Mouse (Mus musculus) bone marrow, adult 2 months (tissue): Measurements from ENCODE around the gene Ankrd2. TPM values are rescaled to one million over a fixed set of nuclear protein-coding genes. Genes with fewer than 3 reads are reported as not detected.
A peak's percentile ranks its signal among the peaks of the same experiment; 100 is the strongest.

Source experiments
- H3K27ac ChIP-seq: fragments of 200-500 bp; 2 replicates; pipeline ENCODE4 v1.5.1; 2012; ENCODE audit warnings: low read depth, mild to moderate bottlenecking, control low read depth, inconsistent platforms, low read length; ENCODE audit not compliant: control insufficient read depth, poor library complexity, insufficient read depth
- H3K4me1 ChIP-seq: fragments of 200-500 bp; 2 replicates; pipeline ENCODE4 v1.6.1; 2011; ENCODE audit warnings: low read length; ENCODE audit not compliant: control insufficient read depth, insufficient read depth
- H3K4me3 ChIP-seq: fragments of 200-500 bp; replicated peaks from 2 replicates; pipeline ENCODE3; 2011; ENCODE audit warnings: mild to moderate bottlenecking, low read depth, low read length, control low read depth; ENCODE audit not compliant: control insufficient read depth
- CTCF ChIP-seq: fragments of 200-500 bp; IDR thresholded peaks from 2 replicates; pipeline ENCODE4 v1.5.1; 2011; ENCODE audit warnings: low read length, control low read depth; ENCODE audit not compliant: control insufficient read depth, insufficient read depth
- POLR2A ChIP-seq: fragments of 200-500 bp; IDR thresholded peaks from 2 replicates; pipeline ENCODE4 v1.6.1; 2011; ENCODE audit warnings: low read depth, mild to moderate bottlenecking, control low read depth, low read length, borderline replicate concordance; ENCODE audit not compliant: control insufficient read depth
- WGBS: fragments of 180-500 bp; shearing (Covaris S2); methylation state at CpG from one replicate; pipeline ENCODE4 v1.1.7; 2018; 5-methylcytosine and 5-hydroxymethylcytosine counted together
- polyA plus RNA-seq: library from polyadenylated mRNA; stranded (reverse); fragments of >200 nt; gene quantifications from 2 replicates; pipeline ENCODE4 v1.2.4, GENCODE M21; 2011; ENCODE audit warnings: low replicate concordance; ENCODE audit not compliant: missing spikeins, insufficient read depth, insufficient read length

The Ankrd2 gene
- polyA plus RNA-seq, 1 experiment: not detected

GRCm38 (mm10) chr19:42019011-42019522 lies 16.7 kb upstream of the Ankrd2 start:
- TF ChIP-seq POLR2A (no peak), CTCF (no peak)
- 33% methylated on average over 4 of the region's 4 CpGs for WGBS
- peaks cover 1% of the 10 kb centered on the region for H3K4me1 ChIP-seq
- no peak overlapping the region for H3K27ac ChIP-seq
- no peak overlapping the region for H3K4me3 ChIP-seq

- 82% methylated on average over 10 of the region's 10 CpGs for WGBS
- Histone ChIP-seq H3K4me1 (peaks cover 1% of the 10 kb centered on the region), H3K4me3 (no peak overlapping the region), H3K27ac (no peak overlapping the region)
- TF ChIP-seq POLR2A: no peak
- TF ChIP-seq CTCF: no peak
Observed at GRCm38 (mm10) chr19:42021681-42022541, 13.9 kb upstream of the Ankrd2 start.

GRCm38 (mm10) chr19:42022542-42022848 lies 13.3 kb upstream of the Ankrd2 start:
- Histone ChIP-seq H3K4me3 (no peak overlapping the region), H3K27ac (no peak overlapping the region), H3K4me1 (peaks cover 1% of the 10 kb centered on the region)
- 70% methylated on average over 2 of the region's 2 CpGs for WGBS
- TF ChIP-seq POLR2A (no peak), CTCF (no peak)

GRCm38 (mm10) chr19:42026158-42026557 lies 9.6 kb upstream of the Ankrd2 start:
- TF ChIP-seq POLR2A: no peak
- peak; percentile 99 for TF ChIP-seq CTCF
- H3K4me3 ChIP-seq: no peak overlapping the region
- 6% methylated on average over 5 of the region's 5 CpGs for WGBS
- no peak overlapping the region for H3K27ac ChIP-seq
- no peaks in the 10 kb centered on the region; the same call in 1 of the 2 replicates for H3K4me1 ChIP-seq

GRCm38 (mm10) chr19:42031112-42031511 lies 4.7 kb upstream of the Ankrd2 start:
- Histone ChIP-seq H3K4me1 (no peaks in the 10 kb centered on the region), H3K4me3 (no peak overlapping the region), H3K27ac (no peak overlapping the region)
- WGBS: 88% methylated on average over 5 of the region's 5 CpGs
- no peak for TF ChIP-seq POLR2A
- TF ChIP-seq CTCF: no peak

GRCm38 (mm10) chr19:42033611-42034010 lies 2.2 kb upstream of the Ankrd2 start:
- TF ChIP-seq POLR2A (no peak), CTCF (no peak)
- H3K27ac ChIP-seq: no peak overlapping the region
- WGBS: 84% methylated on average over 14 of the region's 14 CpGs
- H3K4me3 ChIP-seq: no peak overlapping the region
- no peaks in the 10 kb centered on the region for H3K4me1 ChIP-seq

GRCm38 (mm10) chr19:42034146-42034775 lies 1.5 kb upstream of the Ankrd2 start:
- Histone ChIP-seq H3K4me1 (no peaks in the 10 kb centered on the region), H3K4me3 (no peak overlapping the region), H3K27ac (no peak overlapping the region)
- 56% methylated on average over 9 of the region's 9 CpGs for WGBS
- TF ChIP-seq POLR2A (no peak), CTCF (no peak)

- 67% methylated on average over 11 of the region's 11 CpGs for WGBS
- no peak overlapping the region for H3K27ac ChIP-seq
- H3K4me1 ChIP-seq: no peaks in the 10 kb centered on the region
- H3K4me3 ChIP-seq: no peak overlapping the region
- TF ChIP-seq POLR2A (no peak), CTCF (no peak)
Observed at GRCm38 (mm10) chr19:42034881-42035455, 832 bp upstream of the Ankrd2 start.

GRCm38 (mm10) chr19:42036357-42036756 lies 557 bp downstream of the Ankrd2 start:
- H3K27ac ChIP-seq: no peak overlapping the region
- H3K4me3 ChIP-seq: no peak overlapping the region
- 91% methylated on average over 3 of the region's 3 CpGs for WGBS

More at GRCm38 (mm10) chr19:42036357-42036756, 557 bp downstream of the Ankrd2 start:
- H3K4me1 ChIP-seq: no peaks in the 10 kb centered on the region
- no peak for TF ChIP-seq POLR2A
